Mouse (Mus musculus) cerebellum, adult (tissue): ENCODE measurements at regions not wholly inside any gene's neighbourhood (a gene's known extent, or its start where the extent isn't known, plus 50 kb on each side); places are given as distances from the start of the nearest gene placed in this dataset.
A peak's percentile ranks its signal among the peaks of the same experiment; 100 is the strongest.

Experiments
- ATAC-seq: cut with Nextera tagmentation; 2 replicates; pipeline ENCODE4 v1.9.2; 2017; ENCODE audit warnings: mild to moderate bottlenecking, moderate library complexity, mixed read lengths; ENCODE audit not compliant: insufficient number of reproducible peaks, low FRiP score, low TSS enrichment

DNA sequence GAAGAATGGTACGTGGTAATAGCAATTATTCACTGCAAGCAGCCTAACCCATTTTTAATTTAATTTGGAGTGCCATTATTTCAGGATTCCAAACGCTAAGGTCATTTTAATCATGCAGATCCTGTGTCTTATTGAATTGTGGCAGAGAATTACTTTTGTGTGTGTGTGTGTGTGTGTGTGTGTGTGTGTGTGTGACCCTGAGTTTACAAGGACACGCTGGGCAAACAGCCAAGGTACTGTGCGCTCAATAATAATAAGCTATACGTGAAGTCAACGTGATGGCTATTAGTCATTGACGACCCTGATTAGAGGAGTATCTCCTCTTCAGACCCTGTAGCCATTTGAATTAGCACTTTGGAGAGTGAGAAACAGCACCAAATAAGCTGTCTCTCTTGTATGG is 144.1 kb downstream of the Klf7 start:
- no peak for ATAC-seq

DNA sequence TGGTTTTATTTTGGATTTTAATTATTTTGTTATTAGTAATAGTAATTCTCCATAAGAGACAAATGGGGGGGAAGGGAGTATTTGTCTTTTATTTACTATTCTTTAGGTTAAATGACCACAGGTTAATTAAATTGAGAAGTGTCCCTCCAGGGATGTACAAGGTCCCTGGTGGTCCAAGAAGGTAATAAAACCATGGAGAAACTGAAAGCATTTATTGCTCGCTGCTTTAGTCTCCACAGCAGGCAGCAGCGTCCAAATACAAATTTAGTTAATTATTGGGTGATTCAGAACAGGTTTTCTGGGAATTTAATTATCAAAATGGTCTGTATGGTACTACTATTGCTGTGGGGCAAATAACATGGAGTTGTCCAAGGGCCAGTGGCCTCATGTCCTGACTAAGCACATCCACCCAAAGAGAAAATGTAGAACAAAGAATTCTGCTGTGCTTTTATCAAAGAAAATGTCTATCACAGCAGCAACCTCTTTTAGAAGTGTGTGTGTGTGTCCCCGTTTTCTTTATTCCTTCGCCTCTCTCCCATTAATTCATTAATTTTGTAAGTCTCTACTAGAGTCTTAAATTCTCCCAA is 144.7 kb downstream of the Klf7 start:
- ATAC-seq = no peak

DNA sequence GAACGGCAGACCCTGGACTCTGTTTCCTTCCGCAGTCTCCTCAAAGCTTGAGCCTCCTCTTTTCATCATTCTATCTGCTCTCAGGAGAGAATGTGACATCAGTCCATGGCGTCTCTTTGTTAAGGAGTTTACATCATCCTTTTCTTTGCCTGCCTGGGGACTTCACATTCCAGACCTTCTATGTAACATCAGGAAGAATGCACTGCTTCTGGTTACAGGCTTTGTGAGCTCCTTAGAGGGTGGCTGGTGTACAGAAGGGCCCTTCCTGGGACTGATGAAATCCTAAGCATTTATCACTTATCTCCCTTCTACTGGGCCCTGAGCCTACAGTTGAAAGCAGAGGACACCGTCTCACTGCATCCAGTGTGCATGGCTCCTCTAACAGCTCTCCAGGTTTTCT is 145.2 kb downstream of the Klf7 start:
- no peak for ATAC-seq

DNA sequence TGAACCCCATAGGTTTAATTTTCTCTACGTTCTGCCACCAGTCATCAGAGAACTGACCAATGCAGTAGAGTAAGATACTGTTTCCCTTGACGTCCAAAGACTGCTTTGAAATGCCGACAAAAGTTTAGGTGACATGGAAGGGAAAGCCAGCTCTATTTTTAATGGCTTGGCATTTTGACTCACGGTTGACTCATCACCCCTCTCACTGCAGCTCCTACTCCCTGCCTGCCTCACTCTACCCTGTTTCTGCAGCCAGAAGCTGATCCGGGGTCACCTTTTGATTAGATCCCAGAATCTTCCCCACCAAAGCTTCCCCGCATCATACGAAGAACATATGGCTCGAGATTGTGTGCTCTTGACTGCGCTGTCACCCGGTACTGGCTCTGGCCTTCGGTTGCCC is 154.2 kb downstream of the Klf7 start:
- ATAC-seq = no peak

DNA sequence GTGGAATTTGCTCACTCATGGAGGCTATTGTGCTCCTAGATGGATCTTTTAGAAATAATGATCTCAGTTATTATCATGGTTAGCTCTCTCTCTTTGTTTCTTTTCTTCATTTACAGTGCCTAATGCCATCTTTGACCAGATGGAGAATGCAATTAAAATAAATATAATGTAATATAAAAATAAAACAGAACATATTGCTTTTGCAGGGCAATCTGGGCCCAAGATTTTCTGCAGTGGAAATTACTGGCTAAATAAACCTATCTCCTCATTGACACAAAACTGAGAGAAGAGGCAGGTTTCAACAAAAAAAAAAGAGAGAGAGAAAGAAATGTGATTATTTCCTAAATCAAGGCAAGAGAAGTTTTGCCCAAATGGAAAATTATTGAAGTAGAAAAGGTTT is 156.6 kb downstream of the Klf7 start:
- ATAC-seq = no peak

DNA sequence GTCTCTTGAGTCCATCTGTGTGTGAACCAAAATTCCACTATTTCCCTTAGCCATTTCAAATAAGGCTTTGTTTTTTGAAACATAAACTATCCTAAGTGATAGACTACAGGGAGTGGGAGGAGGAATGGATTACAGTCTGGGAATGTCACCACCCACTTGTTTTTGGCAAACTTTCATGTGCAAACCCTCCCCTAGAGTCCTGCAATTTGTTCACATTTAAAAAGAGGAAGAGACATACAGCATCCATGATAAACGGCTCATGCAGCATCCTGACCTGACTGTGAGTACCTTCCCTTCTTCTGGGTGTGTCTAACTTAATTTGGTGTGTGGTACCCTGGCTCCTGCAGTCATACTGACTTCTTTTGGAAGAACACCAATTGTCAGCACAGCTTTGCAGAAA is 157.6 kb downstream of the Klf7 start:
- ATAC-seq = no peak

DNA sequence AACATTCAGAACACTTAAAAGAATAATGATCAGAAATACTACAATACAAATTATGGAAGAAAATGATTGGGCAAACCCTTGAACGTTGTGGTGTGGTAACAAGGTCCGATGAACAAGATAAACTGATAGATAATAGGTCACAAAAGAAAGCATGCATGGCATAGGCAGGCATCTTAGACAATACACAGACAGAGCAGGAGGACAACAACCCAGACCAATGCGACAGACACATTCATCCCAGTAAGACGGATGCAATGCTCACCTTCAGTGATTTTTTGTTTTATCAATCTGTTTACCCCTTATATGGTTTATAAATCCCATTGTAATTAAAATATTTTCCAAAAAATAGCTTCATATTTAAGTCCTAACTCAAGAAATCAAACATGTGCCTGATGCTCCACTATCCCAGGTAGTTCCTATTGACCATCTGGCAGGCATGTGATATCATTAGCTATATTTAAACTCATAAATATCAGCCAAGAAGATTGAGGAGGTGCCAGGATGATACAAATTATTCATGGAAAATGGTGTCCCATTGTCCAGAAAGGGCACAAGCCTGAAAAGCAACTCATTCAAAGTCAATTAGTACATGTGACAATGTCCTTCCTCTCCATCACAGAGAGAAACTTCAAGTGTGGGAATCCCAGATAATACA is 166.3 kb downstream of the Klf7 start:
- ATAC-seq = peak; percentile 75

DNA sequence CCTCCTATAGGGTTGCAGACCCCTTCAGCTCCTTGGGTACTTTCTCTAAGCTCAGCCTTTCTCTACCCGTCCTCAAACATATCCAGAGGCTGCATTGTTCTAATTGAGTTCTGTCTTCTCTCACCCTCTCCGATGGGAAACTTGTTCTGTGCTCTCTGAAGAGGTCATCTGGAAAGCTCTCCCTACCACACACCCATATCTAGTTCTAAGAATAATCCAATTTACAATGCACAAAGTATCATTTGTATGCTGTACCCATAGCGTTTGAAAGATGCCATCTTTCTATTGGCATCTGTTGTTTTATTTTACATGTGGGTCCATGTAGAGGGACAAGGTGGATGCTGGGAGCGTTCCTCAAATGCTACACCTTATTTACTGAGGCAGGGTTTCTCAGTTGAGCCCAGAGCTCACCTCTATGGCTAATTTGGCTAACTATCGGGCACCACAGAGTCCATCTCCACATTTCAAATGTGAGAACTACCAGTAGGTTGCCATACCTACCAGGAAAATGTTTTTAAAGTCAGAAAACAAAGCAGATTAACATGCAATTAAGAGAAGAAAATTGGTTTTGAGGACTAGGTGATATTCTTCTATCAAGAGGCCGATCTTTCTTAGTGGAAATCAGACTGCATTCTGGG is 167.1 kb downstream of the Klf7 start:
- ATAC-seq = no peak

DNA sequence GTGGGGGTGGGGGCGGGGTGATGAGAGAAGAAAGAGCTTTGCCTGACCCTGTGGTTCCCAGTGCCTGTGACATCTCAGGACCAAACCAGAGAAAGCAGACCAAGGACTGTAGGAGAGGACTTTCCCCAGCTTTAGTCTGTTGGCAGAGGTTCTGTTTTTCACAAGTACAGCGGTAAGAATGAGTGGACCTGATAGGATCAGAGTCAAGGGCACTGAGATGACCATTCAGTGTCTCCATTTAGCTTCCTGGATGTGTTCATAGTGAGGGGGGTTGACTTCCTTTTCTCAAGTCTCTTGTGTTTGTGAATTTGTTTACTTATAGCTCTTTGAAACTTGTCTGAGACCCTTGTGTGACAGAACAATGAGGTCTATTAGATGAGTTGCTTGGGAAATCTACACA is 167.9 kb downstream of the Klf7 start:
- ATAC-seq = no peak

DNA sequence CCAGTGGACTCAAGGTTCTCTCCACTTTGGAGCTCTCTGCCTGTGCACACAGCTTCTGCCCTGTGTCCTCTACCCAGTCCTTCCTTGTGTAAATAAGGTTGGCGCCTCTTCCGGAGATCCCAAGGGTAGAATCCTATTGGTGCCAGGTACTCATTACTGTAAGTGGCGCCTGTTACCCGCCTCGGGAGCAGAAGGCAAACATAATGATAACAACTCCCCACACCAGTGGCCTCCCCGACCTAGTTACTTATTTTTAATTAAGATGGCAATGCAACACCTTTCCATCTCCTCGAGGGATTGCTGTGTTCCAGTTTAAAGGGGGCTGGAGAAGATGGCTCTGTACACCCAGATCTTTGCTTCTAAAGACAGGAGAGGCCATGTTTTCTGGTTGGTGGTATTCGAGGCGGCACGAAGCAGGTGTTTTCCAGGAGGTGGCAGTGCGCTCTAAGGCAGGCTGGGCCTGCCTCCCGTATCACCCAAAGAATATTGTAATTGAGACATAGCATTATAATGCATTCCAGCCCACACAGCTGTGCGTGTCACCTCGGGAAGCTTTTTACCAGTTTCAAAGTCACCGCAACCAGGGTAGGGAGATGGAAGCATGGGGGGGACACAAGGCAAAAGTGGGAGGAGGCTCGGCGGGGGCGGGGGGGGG is 168.7 kb downstream of the Klf7 start:
- ATAC-seq = peak; percentile 41; the same call in 1 of the 2 replicates

DNA sequence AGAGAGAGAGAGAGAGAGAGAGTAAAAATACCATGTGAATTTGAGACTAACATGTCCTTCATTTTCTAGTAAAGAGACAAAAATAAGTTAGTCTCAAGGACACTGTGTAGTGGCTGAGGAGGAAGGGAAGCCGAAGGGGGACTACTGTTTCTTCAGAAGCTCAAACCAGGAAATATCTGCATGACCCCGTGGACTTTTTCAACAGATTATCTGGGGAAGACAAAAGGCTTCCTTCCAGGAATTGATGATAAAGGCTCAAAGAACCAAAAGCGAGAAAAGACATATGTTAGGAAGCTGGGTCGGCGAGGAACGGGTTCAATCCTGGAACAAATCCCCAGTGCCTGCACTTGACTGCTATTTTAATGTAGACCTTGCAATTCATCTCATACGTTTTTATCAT is 170.4 kb downstream of the Klf7 start:
- ATAC-seq = no peak

DNA sequence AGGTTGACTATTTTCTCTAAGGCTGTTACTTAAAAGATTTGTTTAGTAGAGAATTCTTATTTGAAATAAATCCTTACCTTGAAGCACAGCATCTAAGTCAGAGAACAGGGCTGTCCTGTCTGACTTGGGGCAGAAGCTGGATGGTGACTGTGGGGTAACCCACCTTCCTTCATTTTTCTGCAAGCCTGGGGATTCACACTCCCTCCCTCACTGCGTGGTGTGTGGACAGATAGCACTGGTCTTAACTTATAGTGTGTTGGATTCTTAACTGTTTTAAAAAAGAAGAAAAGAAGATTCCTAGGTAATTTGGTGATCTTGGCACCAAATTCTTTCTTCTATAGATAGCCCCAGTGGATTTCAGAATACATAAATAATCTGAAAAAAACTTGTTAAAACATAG is 174.8 kb downstream of the Klf7 start:
- no peak for ATAC-seq

DNA sequence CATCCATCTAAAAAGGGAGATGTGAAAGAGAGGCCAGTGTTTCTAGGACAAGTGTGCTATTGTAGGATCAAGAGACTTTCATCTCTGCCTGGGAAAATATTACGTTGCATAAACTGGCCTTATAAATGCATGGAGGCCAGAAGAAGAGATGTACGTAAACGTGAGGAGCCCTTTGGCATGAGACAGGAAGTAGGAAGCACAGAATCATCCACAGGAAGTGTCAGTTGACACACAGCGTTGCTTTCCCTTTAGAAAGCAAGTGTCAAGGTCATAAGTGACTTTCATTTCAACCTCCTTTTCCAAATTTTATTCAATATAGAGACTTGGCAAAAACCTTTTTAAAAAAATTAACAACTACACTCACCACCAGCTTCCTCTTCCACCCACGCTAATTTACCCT is 175.2 kb downstream of the Klf7 start:
- ATAC-seq = no peak

DNA sequence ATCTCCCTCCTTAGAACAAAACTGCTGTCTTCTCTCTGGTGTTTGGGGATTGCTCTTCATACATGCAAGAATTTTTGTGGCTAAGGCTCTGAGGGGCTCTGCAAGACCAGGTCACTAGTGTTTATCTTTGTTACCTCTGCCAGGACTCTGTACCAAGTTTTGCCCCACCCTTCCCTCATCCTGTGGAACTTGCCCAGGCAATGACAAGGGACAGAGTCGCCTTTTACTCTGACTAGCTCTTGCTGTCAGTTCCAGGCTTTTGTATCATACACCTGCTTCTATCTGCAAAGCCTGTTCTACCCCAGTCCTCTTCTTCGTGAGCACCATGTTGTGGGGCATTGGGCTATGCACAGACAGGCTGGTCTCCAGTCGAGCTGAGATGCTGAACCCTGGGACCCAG is 175.7 kb upstream of the 4933402D24Rik start:
- no peak for ATAC-seq

DNA sequence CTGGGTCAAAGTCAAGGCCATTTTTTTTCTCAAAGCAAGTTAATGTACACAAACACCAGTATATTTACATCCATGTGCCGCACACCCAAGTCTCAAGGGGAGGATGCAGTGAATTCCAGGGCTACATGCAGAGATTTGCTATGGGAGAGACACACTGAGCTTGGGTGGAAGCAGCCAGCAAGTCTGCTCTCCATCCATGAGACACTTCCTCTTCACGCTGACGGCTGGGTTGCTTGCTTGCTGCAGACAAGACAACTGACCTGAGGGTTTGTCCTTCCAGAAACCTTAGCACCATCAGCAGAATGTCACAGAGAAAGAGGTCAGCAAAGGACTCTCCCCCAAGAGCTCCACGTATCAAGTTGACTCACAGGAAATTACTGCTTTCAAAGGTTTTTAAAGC is 169.3 kb upstream of the 4933402D24Rik start:
- ATAC-seq = no peak

DNA sequence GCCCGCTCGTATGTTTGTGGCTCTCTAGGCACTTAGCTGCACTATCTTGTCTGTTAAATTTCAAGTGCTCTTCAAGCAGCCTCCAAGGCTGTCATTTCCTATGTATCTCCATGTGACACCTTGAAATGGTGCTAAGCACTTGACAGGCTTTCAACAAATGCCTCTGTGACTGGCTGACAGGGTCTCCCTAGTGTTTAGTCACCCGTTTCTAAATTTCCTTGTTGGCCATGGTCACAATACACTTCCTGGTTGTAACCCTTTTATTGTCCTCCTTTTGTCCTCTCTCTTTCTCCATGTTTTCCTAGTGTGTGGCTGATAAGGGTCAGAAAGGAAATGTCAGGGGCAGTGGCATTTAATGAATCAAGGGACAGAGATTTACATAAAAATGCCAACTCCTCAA is 168.4 kb upstream of the 4933402D24Rik start:
- ATAC-seq = no peak

DNA sequence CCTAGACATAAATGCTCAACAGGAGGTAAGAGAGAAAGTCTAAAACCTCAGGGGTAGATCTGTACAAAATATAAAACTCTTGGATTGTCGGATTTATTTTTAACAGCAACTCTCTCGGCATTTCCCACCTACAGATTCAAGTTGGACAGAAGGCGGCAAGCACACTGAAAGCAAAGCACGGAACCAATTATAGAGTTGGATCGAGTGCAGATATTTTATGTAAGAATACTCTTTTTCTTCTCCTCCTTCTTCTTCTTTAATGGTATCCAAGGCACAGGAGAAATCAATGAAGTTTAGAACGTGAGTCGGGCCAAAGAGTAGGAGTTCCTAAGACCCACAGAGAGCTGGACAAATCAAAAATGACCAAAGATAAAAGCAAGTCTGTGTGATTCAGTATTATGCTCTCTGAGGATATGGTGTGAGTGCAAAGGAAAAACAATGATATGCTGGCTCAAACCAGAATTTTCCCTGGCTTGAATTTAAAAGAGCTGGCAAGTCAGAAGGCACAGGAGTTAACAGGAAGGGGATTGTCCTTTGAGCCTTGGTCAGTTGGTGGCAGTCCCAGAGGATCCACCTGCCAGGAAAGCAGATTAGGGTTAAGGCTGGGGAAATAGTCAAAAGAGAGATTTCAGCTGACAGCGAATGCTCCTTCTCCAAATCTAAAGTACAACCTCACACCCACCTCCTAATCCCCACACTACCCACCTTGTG is 165.7 kb upstream of the 4933402D24Rik start:
- no peak for ATAC-seq

DNA sequence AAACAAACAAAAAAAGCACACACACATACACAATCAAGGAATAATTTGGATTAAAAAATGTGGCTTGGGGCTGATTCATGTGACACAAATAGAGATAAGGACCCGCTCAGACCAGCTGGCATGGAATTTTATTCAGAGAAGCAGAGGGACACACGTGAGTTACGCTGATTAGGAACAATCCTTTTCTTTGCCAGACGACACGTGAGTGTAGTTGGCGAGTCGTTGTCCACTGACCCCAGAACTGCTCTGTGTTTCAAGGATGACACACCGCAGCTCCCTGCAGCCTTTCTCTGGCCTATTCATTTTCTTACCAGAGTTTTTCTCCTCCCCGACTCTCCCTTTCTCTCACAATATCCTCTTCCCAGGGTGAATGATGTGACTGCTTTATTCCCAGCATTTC is 163.4 kb upstream of the 4933402D24Rik start:
- no peak for ATAC-seq

DNA sequence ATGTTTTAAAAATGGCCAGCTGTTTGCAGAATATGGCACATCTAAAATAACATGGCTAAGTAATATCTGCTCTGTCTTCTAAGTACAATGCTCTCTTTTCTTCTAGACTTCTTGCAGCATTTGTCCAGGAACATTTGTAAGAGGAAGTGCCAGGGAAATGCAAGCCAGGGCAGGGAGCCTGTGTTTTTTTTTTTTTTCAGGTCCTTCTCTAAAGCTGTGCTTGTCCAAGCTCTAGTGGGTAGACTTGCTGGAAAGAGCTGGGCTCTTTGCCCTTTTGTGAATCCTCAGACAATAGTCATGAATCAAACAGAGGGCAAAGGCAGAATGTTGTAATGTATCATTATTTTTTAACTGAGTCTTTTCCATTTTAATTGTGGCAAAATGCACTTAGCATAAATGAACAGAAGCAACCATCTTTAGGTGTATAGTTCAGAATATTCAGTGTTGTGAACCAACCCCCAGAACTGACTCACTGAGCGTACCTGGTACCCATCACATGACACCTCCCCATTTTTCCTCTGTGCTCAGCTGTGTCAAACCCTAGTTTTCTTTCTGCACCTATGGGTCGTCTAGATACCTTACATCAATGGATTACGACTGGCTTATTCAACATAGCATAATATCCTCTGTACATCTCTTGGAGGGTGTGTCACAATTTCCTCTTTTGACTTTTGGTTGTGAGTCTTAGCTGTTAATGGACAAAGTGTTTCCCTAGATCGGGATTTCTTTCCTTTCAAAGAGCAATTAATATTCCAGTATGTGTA is 160.5 kb upstream of the 4933402D24Rik start:
- peak; percentile 56; the same call in 1 of the 2 replicates for ATAC-seq

DNA sequence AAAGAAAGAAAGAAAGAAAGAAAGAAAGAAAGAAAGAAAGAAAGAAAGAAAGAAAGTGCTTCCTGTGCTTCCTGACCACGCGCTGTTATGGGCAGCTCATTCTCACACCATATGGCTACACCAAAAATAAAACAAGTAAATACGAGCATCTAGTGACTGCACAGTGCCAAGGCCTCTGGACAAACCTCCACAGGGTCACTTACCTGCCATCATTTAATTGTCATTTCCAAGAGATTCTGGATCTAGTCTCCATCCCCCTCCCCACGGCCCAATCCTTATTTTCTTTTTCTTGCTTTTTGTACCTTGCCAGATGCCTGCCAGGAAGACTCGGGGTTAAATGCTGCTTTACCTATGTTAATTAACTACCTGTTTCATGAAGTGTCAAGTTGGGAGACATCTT is 159.8 kb upstream of the 4933402D24Rik start:
- ATAC-seq = peak; percentile 91
